Mouse (Mus musculus) stomach, postnatal 0 days (tissue): ENCODE measurements around the gene Hist1h4h. TPM values are rescaled to one million over a fixed set of nuclear protein-coding genes. Genes with fewer than 3 reads are reported as not detected.

Source experiments
- ATAC-seq: fragments of 200-750 bp; cut with Nextera tagmentation; 2 replicates; pipeline ENCODE4 v1.8.0; 2017; ENCODE audit not compliant: low FRiP score, low TSS enrichment
- DNase-seq: peaks from one replicate; pipeline ENCODE4 v3.0.0-alpha.2; 2016; ENCODE audit warnings: low spot score
- H3K27ac ChIP-seq: fragments of 300-500 bp; sonication (generic); replicated peaks from 2 replicates; pipeline ENCODE4 v1.5.1; 2014; ENCODE audit warnings: mild to moderate bottlenecking, control low read depth
- H3K27me3 ChIP-seq: fragments of 300-500 bp; sonication (generic); 2 replicates; pipeline ENCODE4 v1.6.1; 2014; ENCODE audit warnings: low read length; ENCODE audit not compliant: control insufficient read depth, insufficient read depth
- H3K36me3 ChIP-seq: fragments of 300-500 bp; sonication (generic); 2 replicates; pipeline ENCODE4 v1.6.1; 2014; ENCODE audit warnings: low read length, mixed read lengths; ENCODE audit not compliant: control insufficient read depth, insufficient read depth
- H3K4me1 ChIP-seq: fragments of 300-500 bp; sonication (generic); replicated peaks from 2 replicates; pipeline ENCODE4 v1.6.1; 2014; ENCODE audit warnings: antibody characterized with exemption; ENCODE audit not compliant: control insufficient read depth, insufficient read depth
- H3K4me2 ChIP-seq: fragments of 300-500 bp; sonication (generic); replicated peaks from 2 replicates; pipeline ENCODE4 v1.6.1; 2014; ENCODE audit warnings: low read depth, mild to moderate bottlenecking, control low read depth, moderate library complexity
- H3K4me3 ChIP-seq: fragments of 300-500 bp; sonication (generic); 2 replicates; pipeline ENCODE4 v1.5.1; 2014; ENCODE audit warnings: low read depth, low read length, control low read depth
- H3K9ac ChIP-seq: fragments of 300-500 bp; sonication (generic); 2 replicates; pipeline ENCODE4 v1.6.1; 2014; ENCODE audit warnings: mild to moderate bottlenecking, low read length, control low read depth, mixed read lengths
- H3K9me3 ChIP-seq: fragments of 300-500 bp; sonication (generic); 2 replicates; pipeline ENCODE4 v1.6.1; 2016; ENCODE audit warnings: low read length; ENCODE audit not compliant: control insufficient read depth
- CTCF ChIP-seq: IDR thresholded peaks from 2 replicates; pipeline ENCODE4 v1.5.1; 2016; ENCODE audit warnings: antibody characterized with exemption, low read depth, mild to moderate bottlenecking, moderate library complexity
- EP300 ChIP-seq: optimal IDR thresholded peaks from 2 replicates; pipeline ENCODE3; 2016; ENCODE audit warnings: antibody characterized with exemption
- WGBS: fragments of 180-500 bp; shearing (Covaris S2); extraction: QIAGEN DNeasy Blood & Tissue Kit; methylation state at CpG from one replicate; pipeline ENCODE4 v1.1.7; 2014; 5-methylcytosine and 5-hydroxymethylcytosine counted together
- polyA plus RNA-seq: library from polyadenylated mRNA; unstranded; fragments of >200 nt; fragmentation: Nextera tagmentation; extraction: Ambion mirVana; gene quantifications from 2 replicates; pipeline ENCODE4 v1.2.1, GENCODE M21; 2015

Gene Hist1h4h
- polyA plus RNA-seq, 1 experiment from 2014 or later: 18.3 TPM

GRCm38 (mm10) chr13:23500424-23501200 is 30.2 kb upstream of the Hist1h4h start:
- no peak overlapping the region for H3K27ac ChIP-seq
- H3K9ac ChIP-seq: no peak overlapping the region
- no peaks in the 10 kb centered on the region for H3K27me3 ChIP-seq
- no peak overlapping the region for H3K4me3 ChIP-seq
- no peaks in the 10 kb centered on the region for H3K36me3 ChIP-seq
- TF ChIP-seq EP300 (no peak), CTCF (no peak)
- DNase-seq (peak; percentile 49), ATAC-seq (peak; percentile 59; the same call in 1 of the 2 replicates)
- H3K4me2 ChIP-seq: no peak overlapping the region
- WGBS: 10% methylated on average over 17 of the region's 17 CpGs
- H3K9me3 ChIP-seq: no peaks in the 10 kb centered on the region
- H3K4me1 ChIP-seq: 0 out of 2 replicates have a peak, but pooled peaks cover 2% of the 10 kb centered on the region

- WGBS: 20% methylated on average over 5 of the region's 5 CpGs
- Histone ChIP-seq H3K4me1 (0 out of 2 replicates have a peak, but pooled peaks cover 2% of the 10 kb centered on the region), H3K4me2 (no peak overlapping the region), H3K4me3 (no peak overlapping the region), H3K9ac (no peak overlapping the region), H3K27ac (no peak overlapping the region), H3K36me3 (no peaks in the 10 kb centered on the region), H3K9me3 (no peaks in the 10 kb centered on the region), H3K27me3 (no peaks in the 10 kb centered on the region)
- no peak for TF ChIP-seq EP300
- TF ChIP-seq CTCF: no peak
- DNase-seq (no peak), ATAC-seq (no peak)
Measured at GRCm38 (mm10) chr13:23501511-23501910, 29.3 kb upstream of the Hist1h4h start.

GRCm38 (mm10) chr13:23502031-23502567 is 28.8 kb upstream of the Hist1h4h start:
- no peaks in the 10 kb centered on the region for H3K36me3 ChIP-seq
- H3K4me3 ChIP-seq: no peak overlapping the region
- WGBS: 44% methylated on average over 9 of the region's 9 CpGs
- H3K4me1 ChIP-seq: 0 out of 2 replicates have a peak, but pooled peaks cover 2% of the 10 kb centered on the region
- no peaks in the 10 kb centered on the region for H3K27me3 ChIP-seq
- ATAC-seq (no peak), DNase-seq (no peak)
- TF ChIP-seq EP300 (no peak), CTCF (no peak)
- no peak overlapping the region for H3K4me2 ChIP-seq
- H3K27ac ChIP-seq: no peak overlapping the region
- H3K9ac ChIP-seq: no peak overlapping the region
- H3K9me3 ChIP-seq: no peaks in the 10 kb centered on the region

GRCm38 (mm10) chr13:23502916-23503315 is 27.9 kb upstream of the Hist1h4h start:
- Histone ChIP-seq H3K36me3 (no peaks in the 10 kb centered on the region), H3K9me3 (no peaks in the 10 kb centered on the region), H3K4me1 (0 out of 2 replicates have a peak, but pooled peaks cover 2% of the 10 kb centered on the region), H3K4me2 (no peak overlapping the region), H3K9ac (no peak overlapping the region), H3K27me3 (no peaks in the 10 kb centered on the region), H3K27ac (no peak overlapping the region), H3K4me3 (no peak overlapping the region)
- DNase-seq (no peak), ATAC-seq (no peak)
- 49% methylated on average over 4 of the region's 4 CpGs for WGBS
- no peak for TF ChIP-seq EP300

GRCm38 (mm10) chr13:23503797-23504196 is 27.1 kb upstream of the Hist1h4h start:
- Histone ChIP-seq H3K27me3 (no peaks in the 10 kb centered on the region), H3K9me3 (no peaks in the 10 kb centered on the region), H3K4me3 (no peak overlapping the region), H3K4me2 (no peak overlapping the region), H3K36me3 (no peaks in the 10 kb centered on the region), H3K4me1 (no peaks in the 10 kb centered on the region), H3K27ac (no peak overlapping the region), H3K9ac (no peak overlapping the region)
- ATAC-seq: no peak
- DNase-seq: peak; percentile 38
- 7% methylated on average over 9 of the region's 9 CpGs for WGBS
- TF ChIP-seq EP300 (no peak), CTCF (no peak)

GRCm38 (mm10) chr13:23505662-23506345 is 25.0 kb upstream of the Hist1h4h start:
- no peaks in the 10 kb centered on the region for H3K9me3 ChIP-seq
- H3K9ac ChIP-seq: no peak overlapping the region
- 32% methylated on average over 14 of the region's 14 CpGs for WGBS
- H3K4me1 ChIP-seq: no peaks in the 10 kb centered on the region
- no peaks in the 10 kb centered on the region for H3K36me3 ChIP-seq
- peak overlapping the region; percentile 30 for H3K4me2 ChIP-seq
- no peaks in the 10 kb centered on the region for H3K27me3 ChIP-seq
- TF ChIP-seq CTCF (no peak), EP300 (no peak)
- no peak for ATAC-seq
- H3K4me3 ChIP-seq: no peak overlapping the region
- H3K27ac ChIP-seq: no peak overlapping the region
- no peak for DNase-seq
